Mouse (Mus musculus) heart, postnatal 0 days (tissue): ENCODE results near the gene Klhl33.

Experiments used
- CTCF ChIP-seq: IDR thresholded peaks from 2 replicates; pipeline ENCODE4 v1.5.1; 2016; ENCODE audit warnings: antibody characterized with exemption, control low read depth, low read depth
- EP300 ChIP-seq: IDR thresholded peaks from 2 replicates; pipeline ENCODE4 v1.6.1; 2016; ENCODE audit warnings: antibody characterized with exemption, low read depth

DNA sequence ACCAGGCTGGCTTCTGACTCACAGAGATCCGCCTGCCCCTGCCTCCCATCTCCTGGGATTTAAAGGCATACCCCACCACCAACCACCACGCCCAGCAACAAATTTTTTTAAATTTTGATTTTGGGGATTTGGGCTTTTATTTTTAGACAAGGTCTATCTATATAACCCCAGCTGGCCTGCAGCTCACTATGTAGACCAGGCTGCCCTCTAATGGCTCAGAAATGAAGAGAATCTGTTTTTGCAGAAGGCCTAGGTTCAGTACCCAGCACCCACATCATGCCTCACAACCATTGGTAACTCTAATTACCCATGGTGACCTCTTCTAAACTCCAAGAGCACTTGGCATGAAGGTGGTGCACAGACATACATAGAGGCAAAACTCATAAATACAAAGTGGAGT is 26.0 kb downstream of the Klhl33 start:
- TF ChIP-seq CTCF (no peak), EP300 (no peak)
